Mouse (Mus musculus): ENCODE measurements around the gene Fam135a.

Fam135a gene

DNA sequence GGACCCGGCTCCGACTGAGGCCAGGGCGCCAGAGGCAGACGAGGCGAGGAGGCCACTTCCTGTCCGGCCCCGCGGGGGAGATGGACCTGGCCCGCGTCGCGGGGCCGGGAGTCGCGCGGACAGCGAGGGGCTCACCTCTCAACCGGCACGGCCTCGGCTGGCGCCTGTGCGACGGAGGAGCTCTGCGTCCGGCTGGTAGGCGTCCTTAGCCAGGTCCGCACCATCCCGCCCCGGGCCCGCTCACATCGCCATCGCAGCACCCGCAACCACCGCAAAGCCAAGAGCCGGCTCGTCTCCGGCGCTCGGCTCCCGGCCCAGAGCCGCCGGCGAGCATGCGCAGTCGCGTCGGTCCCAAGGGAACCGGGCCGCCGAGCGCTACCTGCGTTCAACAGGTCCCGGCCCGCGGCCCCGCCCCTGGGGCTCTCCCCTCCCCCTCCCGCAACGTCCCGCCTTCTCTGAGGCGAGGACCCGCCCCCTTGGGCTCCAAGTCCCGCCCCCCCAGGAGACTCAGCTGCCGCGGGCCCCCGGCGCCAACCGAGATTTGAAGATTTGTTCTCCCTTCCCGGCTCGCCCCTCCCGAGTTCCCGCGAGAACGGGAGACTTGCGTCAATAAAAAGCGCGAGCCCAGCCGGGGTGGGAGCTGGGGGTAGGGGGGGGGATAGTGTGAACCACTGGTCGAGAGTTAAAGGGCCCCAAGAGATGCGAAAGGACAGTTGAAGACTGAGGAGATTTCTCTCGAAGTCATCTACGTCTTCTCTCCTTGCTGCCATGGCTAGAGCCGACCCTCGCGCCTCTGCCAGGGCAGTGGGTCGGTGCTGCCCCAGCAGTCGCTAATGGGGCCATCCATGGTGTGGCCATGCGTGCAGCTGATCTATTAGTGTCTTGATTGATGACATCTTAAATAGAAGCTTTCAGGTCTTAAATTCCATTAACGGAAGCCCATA, at the start of gene Fam135a:
Gene Fam135a, minus strand, starts transcription at position 416 of the 944 bp plus-strand sequence.
- peak; percentile 95 for DNase-seq (ENCODE audit: low read depth, low spot score)

DNA sequence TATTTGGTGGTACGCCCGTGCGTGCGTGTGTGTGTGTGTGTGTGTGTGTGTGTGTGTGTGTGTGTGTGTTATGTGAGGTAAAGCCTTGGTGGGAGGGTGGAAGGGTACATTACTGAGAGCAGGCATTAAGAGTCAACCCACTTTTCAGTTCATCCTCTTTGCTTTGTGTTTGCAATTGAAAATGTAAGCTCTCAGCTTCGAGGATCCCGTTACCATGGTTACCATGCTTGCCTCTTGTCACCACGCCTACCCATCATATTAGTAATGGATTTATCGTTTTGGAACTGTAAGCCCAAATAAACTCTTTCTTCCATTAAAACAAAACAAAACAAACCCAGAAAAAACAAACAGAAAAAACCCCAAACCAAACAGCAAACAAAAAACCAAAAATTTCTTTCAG, 43.4 kb upstream of the Fam135a start:
- DNase-seq (ENCODE audit: low read depth, low spot score): no peak

DNA sequence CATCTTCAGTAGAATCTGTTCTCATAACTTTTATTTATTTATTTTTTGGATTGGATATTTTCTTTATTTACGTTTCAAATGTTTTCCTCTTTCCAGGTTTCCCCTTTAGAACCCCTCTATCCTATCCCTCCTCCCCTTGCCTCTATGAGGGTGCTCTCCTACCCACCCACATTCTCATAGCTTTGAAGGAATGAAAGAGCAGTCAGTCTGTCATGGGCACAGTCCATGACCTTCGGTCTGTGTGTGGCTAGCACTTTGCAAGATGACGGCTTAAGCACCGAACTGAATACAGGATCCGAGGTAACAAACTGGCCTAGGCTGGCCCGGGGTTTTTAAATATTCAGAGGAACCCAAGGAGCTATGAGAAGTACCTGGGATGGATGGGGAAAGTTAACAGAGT, 40.4 kb upstream of the Fam135a start:
- no peak for DNase-seq (ENCODE audit: low read depth, low spot score)

DNA sequence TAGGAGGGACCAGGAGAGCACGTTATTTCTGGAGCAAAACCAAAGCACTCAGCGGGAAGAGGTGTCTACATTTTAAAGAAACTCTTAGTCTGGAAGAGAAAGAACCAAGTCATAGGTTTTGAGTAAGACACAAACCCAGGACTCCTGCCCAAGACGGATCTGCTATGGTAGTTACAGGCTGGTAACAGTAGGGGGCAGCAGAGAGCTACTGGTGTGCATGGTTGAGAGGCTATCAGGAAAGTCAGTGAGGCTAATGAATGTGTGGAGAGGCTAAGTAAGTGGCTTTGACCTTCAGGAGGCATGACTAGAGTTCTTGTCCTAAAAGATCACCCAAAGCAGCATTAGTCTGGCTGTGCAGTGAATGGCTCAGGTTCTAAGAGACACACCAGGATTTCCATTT, 37.0 kb upstream of the Fam135a start:
- DNase-seq (ENCODE audit: low read depth, low spot score): peak; percentile 82

DNA sequence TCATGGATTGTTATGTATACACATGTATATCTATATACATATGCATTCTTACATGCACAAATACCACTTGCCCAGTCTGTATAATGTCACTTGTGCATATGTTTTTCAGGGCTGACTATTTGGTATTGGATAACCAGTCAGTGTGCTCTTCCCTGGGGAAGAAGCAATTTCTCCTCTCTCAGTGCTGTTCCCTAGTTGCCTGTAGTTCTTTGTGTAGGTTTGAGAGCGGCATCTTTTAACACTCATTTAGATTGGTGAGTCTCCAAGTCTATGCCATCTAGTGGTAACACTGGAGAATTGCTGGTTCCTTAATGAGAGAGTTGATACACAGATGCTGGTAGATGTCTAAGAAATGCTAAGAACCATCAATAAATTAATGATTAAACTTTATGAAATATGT, 34.7 kb upstream of the Fam135a start:
- peak; percentile 66 for DNase-seq (ENCODE audit: low read depth, low spot score)

DNA sequence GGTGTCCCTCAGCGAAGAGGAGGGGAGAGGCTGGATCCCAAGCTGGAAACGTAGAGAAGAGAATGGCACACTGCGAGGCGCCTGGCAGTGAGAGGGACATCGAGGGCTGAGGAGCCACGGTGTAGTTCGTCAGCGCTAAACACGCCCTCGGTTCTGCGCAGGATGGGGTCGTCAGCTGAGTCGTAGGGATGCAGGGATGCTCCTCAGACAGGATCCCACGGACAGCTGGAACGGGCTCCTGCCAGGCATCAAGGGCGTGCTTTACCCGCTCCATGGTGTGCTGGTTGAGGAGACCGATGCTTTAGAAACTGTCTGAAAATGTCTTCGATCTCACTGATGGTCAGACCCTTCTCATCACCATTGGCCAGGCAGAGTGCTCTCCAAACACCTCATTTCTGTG, 33.7 kb upstream of the Fam135a start:
- DNase-seq (ENCODE audit: low read depth, low spot score): no peak

DNA sequence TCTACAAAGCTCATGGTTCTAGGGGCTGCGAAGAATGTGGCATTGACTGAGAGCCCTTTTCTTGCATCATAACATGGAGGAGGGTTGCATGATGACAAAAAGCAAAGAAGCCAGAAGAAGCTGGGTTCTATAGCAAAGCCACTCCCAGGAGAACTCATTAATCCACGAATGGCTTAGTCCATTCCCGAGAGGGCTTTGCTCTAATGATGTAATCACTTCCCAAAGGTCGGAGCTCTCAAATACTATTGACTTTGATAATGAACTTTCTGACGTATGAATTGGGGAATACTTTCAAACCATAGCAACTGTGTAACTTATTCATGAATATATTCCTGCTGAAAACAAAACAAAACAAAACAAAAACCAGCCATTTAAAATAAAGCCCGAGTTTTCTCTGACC, 27.7 kb upstream of the Fam135a start:
- DNase-seq (ENCODE audit: low read depth, low spot score): no peak

DNA sequence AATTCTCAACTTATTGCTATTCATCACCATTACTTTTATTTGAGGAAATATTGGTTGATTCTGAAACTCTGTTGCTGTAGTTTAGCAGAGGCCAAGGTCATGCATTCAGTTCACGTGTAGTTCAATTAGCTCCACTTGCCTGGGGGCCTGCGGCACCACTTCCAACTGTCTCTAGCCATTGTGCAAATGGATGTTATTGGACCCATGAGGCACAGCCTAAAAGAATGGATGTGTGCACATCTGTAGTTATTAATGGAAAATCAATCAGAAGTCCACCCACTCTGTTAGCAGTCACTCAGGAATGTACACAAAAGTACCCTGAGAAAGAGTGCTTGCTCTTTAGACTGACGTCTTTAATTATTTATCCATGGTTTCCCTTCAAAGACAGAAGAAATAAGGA, 24.5 kb upstream of the Fam135a start:
- DNase-seq (ENCODE audit: low read depth, low spot score): no peak

DNA sequence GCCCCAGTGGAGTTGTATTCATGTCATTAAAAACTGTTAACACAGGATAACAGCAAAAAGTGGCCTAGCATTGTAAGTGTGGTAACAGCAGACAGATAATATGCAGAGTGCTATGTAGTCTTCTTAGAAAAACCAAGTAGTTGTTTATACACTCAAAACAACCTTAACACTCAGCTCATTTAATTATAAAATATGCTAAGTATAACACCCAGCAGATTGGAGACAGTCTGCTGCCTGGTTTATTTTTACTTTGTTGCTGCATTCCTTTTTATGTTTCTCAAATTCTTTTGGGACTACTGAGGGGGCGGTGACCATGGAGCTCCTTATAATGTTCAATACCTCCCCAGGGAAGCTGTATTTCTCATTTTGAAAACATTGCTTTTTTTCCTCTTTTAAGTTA, 22.4 kb upstream of the Fam135a start:
- DNase-seq (ENCODE audit: low read depth, low spot score): no peak

DNA sequence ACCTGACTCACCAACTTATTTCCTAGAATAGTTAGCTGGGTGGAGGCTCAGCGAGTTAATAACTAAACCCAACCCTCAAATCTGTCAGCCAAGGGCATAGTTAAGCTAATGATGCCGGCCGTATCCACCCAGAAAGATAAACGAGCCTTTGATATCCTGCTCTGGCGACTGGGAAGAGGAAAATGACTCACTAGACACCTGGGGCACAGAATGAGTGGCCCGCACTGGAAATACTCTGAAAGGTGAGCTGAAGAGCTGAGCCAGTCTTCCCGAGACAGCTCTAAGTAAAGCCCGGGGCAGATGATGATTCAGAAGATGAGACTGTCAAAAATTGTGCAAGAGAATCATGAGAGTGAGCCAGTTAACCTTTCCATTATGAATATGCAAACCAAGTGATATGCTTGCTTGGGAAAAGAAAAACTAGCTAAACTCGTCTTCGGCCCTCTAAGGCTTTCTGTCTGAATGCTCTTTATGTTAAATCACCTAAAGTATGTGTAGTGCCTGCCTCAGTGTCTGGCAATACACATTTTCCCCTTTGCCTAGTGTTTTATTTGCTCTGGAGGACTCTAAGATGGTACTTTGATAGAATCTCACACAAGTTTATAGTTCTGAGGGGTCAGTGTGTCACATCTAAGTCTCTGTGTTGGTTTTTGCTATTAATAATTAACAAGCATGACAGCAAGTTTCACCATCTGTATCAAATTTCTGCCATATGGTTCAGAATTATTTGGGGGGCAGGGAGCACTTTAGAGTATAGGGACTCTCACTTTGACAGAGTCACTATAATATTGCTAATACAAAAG, 8.0 kb upstream of the Fam135a start:
- no peak for DNase-seq (ENCODE audit: low read depth, low spot score)

DNA sequence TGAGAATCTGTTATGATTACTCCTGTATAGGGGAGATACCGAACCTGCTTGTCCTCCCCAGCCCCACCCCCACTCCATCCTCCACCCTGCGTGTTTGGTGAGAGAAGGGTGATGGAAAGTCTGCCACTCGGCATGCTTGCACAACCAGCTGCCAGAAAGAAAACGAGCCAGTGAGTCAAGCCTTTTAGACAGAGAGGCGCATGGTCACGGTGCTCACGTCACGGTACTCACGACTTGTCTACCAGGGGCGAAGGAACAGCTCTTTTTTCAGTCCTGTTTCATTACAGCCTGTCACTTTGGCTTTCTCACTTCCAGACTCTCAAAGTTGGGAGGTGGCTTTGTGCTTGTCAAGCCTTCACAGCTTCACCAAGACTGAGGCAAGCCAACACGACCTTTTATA, 7.2 kb upstream of the Fam135a start:
- no peak for DNase-seq (ENCODE audit: low read depth, low spot score)

DNA sequence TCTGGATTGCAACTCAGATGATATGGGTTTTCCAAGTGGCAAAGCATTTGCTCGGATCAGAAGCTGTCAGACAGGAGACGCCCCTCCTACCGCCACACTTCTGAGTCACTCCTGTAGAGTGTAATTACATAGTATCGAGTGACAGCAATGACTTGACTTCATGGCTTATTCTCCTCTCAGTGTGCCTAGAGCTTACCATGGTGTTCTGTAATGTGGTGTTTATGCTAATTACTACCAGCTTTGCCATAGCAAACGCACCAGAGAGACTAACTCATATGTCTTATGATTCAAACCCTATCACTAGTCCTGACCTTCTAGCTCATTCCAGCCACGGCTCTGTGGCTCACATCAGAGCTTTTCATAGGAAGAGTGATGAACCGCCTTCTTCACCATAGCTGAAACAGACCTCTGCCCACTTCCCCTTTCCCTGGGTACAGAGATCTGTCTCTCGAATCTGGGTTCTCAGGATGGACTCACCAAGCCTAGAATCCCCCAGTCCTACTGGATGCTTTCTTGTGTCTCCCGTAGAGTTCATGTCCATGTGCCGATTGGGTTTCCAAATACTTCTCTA, 2.5 kb upstream of the Fam135a start:
- DNase-seq (ENCODE audit: low read depth, low spot score): no peak

DNA sequence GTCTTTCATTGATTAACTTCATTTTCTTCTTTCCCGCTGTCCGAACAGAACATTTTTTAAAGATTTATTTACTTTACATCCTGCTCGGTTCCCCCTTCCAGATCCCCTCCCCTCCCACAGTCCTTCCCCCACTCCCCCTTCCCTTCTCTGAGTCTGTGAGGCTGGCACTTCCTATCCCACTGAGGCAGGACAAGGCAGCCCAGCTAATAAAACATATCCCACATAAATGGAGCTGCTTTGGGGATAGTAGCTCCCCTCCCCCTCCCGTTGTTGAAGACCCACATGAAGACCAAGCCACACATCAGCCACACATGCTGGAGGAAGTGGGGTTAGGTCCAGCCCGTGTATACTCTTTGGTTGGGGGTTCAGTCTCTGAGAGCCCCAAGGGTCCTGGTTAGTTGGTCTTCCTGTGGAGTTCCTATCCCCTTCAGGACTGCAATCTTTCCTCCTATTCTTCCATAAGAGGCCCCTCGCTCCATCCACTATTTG, 773 bp upstream of the Fam135a start:
- DNase-seq (ENCODE audit: low read depth, low spot score): peak; percentile 17

DNA sequence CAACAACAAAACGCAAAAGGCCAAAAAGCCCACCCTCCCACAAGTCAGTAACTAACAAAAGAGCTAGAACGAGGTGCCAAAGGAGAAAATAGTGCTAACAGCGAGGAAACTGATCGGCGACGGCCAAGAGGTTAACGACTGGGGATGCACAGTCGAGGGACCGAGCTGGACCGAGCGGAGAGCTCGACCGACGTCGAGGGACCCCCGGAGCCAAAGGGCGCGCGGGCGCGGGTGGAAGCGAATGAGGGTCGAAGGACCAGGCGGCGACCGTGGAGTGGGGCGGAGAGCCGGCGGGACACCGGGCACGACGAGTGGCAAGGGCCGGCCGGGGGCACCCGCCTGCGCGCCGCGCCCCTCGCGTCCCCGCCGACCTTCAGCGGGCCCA, 608 bp downstream of the Fam135a start:
- DNase-seq (ENCODE audit: low read depth, low spot score): peak; percentile 23

DNA sequence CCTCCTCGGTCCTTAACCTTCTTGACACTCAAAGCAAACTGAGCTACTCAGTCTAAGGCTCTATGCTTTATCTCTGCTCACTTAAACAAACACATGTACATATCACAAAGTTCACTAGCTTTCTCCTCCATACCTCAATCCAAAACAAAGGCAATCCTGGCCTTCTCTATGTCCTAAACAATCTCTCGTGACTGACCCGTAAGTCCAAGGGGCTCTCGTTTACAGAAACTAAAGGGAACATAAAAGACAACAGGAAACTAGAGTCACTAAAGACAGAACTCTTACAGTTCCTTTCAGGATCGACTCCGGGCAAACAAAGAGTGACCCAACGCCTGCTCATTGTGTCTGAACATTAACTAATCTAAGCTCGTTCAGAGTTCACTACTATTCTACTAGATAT, 2.6 kb downstream of the Fam135a start:
- no peak for DNase-seq (ENCODE audit: low read depth, low spot score)

DNA sequence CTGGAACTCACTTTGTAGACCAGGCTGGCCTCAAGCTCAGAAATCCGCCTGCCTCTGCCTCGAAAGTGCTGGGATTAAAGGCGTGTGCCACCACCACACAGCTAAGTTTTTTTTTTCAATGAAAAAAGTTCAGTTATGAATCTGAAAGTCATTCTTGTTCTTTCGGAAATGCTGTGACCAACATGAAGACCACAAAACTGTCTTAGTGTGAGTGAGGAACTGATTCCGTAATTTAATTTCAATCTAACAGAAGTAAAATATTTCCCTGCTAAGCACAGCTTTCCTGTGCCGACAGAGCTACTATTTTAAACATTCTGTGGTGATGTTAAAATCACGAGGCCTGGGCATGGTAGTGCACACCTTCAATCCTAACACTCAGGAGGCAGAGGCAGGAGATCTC, 7.7 kb downstream of the Fam135a start:
- DNase-seq (ENCODE audit: low read depth, low spot score): no peak

DNA sequence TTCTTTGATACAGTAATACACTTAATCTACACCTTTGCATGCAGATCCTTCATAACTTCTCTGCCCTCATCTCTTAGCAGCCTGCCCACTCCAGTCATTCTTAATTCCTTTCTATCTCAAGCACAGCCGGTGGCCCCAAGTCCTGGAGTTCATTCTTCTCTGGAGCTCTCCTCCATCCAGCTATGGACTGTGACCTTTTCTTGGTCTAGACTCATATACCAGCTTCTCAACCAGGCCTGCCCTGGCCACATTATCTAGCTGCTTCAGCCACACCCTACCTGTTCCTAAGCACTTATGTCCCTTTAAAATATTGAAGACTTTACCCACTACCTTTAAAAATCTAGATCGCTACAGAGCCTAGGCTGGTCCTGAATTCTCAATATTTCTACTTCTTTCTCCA, 9.5 kb downstream of the Fam135a start:
- no peak for DNase-seq (ENCODE audit: low read depth, low spot score)

DNA sequence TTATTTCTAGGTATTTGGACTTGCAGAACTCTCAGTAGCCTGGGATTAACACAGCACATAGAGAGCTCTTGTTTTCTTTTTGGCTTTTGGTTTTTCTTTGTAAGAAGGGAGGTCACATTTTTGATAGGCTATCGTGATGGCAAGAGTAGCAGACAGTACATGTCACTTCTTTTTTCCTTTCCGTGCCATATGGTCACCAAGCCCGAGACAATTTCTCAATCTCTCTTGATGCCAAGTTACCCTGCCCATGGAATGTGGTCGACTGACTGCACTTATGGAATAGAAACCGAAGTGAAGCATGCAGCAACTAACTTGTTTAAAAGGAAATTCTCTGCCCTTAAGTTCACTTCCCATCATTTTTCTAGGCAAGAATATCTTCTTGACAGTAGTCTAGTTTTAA, 10.0 kb downstream of the Fam135a start:
- DNase-seq (ENCODE audit: low read depth, low spot score): no peak

DNA sequence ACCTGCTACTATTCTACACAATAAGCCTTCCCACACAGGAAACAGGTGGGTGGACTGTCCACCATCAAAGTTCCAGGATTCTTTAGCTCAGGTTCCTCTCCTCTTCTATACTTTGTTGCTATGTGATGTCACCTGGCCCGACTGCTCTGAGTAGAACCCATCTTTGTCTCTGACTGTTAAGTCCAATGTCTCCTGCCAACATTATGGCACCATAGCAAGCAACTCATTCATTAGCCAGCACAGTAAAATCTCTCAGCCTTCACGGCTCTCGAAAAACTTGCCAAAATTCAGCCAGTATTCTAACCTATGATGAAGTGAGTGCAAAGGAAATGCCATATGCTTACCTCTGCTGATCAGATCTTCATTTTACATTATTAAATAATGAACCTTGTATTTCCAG, 14.0 kb downstream of the Fam135a start:
- DNase-seq (ENCODE audit: low read depth, low spot score): no peak

DNA sequence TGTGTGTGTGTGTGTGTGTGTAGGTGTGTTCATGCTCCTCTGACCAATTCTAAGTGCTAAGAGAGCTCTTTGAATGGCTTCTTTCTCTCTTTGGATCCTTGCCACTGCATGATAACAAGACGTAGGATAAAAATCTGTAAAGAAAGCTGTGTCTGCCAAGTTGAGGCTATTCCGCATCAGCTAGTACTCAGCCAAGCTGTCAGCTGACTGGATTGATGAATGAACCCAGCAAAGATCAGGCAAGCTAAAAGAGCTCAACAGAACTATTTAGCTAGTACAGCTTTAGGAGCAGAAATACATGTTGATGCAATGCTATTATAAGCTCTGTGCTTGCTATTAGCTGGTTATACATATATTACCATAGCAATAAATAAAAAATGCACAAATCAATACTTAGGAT, 25.7 kb downstream of the Fam135a start:
- no peak for DNase-seq (ENCODE audit: low read depth, low spot score)

DNA sequence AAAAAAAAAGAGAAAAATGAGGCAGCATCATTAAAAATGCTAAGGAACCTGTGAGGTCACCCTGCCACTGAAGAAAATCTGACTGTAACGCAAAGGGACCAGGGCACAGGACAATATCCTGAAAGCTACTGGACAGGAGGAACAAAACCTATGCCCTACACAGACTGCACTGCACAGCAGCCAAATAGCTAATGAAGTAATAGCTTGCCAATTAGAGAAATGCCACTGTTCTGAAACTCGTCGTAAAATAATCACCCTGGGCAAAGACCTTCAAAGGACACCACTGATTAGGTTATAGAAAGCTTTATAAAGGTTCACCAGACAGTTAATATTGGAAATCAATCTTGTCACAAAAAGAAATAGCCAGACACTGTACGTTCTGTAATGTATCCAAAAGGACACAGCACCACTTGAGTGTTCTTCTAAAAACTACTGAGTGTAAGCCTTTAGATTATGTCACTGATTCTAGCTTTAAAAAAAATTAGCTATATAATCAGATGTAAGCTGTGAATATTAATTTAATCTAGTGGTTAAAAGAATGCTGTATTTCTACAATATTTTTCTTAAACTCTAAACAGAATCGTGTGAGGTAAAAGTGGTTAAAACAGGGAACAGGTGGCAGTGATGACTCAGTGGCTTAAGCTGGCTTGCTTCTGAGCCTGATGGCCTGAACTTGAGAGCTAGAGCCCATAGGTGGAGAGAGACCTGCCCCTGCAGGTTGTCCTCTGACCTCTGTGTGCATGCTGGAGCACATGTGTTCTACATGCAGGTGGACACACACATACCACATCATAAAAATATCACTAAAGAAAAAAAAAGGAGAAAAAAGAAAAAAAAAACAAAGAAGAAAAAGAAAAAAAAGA, 26.5 kb downstream of the Fam135a start:
- DNase-seq (ENCODE audit: low read depth, low spot score): no peak
